Mouse (Mus musculus): ENCODE results near the gene Furin. TPM values are rescaled to one million over a fixed set of nuclear protein-coding genes. Genes with fewer than 3 reads are reported as not detected.

Gene Furin
- polyA plus RNA-seq, 1 experiment from 2014 or later: 120 TPM

DNA sequence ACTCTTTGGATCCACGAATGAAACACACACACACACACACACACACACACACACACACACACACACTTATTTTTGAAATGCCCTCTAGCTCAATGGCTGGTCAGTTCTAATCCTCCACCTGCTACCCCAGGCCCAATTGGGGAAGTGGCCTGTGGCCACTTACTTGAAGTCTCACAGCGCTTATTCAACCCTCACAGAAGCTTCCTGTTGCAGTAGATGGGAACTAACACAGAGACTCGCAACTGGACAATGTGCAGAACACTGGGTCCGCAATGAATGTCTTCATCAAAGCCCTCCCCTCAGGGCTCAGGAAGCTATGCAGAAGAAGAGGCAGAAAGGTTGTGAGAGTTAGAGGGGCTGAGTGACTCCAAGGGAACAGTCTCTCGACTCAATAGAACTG, 22.5 kb upstream of the Furin start:
- no peak for DNase-seq (ENCODE audit: low read depth, low spot score)
- TF ChIP-seq CTCF (IDR thresholded peaks at IDR 0.05): no peak
- ATAC-seq: no peak
- CTCF ChIA-PET: interaction anchor here (1.2 to 1.7 kb wide), 2 partner anchors 9 to 18 kb away, joined by 3 to 4 read pairs; no protein-coding TSS in a partner anchor
- in situ Hi-C loops (cut with MboI; ENCODE audit: low pct_unique_long_range_greater_than_20kb): no loop called here
- POLR2A ChIA-PET: interaction anchor here (0.6 kb wide), 1 partner anchor 123 kb away, joined by 3 read pairs; no protein-coding TSS in a partner anchor
- no peaks in the 10 kb centered on the region for H3K27me3 ChIP-seq

DNA sequence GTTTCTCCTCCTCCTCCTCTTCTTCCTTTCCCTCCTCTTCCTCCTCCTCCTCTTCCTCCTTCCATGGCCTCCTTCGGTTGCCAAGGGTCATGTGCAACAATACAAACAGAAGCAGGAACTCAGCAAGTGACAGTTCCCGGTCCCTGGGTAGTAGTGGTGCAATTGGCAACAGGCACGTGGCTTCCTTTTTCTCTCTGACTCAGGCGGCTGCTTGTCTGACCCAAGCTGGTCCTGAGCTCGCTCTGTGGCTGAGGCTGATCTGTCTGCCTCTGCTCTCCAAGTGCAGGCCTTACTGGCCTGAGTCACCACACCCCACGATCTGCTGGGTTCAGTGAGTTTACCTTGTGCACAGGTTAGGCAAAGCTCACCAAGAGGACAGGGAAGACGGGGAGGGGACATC, 21.1 kb upstream of the Furin start:
- DNase-seq (ENCODE audit: low read depth, low spot score) (no peak), ATAC-seq (no peak)
- ChIA-PET CTCF (interaction anchor here (1.7 kb wide), 1 partner anchor 20 kb away, joined by 4 read pairs; no protein-coding TSS in a partner anchor), POLR2A (interaction anchor here (0.9 kb wide), 1 partner anchor 9 kb away, joined by 3 read pairs; no protein-coding TSS in a partner anchor)
- no peaks in the 10 kb centered on the region for H3K27me3 ChIP-seq
- in situ Hi-C loops (cut with MboI; ENCODE audit: low pct_unique_long_range_greater_than_20kb): no loop called here
- no peak for TF ChIP-seq CTCF (IDR thresholded peaks at IDR 0.05)

DNA sequence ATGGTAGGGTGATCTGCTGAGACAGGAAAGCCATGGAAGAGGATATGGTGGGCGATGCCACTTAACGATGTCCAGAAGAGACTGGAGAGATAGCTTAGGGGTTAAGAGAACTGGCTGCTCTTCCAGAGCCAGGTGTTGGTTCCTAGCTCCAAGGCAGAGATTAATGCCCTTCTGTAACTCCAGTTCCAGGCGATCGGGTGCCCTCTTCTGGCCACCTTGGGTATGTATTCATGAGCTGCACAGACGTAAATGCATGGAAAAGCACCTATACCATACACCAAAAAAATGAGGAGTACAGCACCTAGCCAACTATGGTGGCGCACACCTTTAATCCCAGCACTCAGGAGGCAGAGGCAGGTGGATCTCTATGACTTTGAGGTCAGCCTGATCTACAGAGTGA, 19.5 kb upstream of the Furin start:
- ChIA-PET CTCF (interaction anchor here (1.1 kb wide), 1 partner anchor 21 kb away, joined by 3 read pairs; no protein-coding TSS in a partner anchor), POLR2A (no interaction called here)
- ATAC-seq (no peak), DNase-seq (ENCODE audit: low read depth, low spot score) (no peak)
- no peaks in the 10 kb centered on the region for H3K27me3 ChIP-seq
- no peak for TF ChIP-seq CTCF (IDR thresholded peaks at IDR 0.05)
- in situ Hi-C loops (cut with MboI; ENCODE audit: low pct_unique_long_range_greater_than_20kb): no loop called here

DNA sequence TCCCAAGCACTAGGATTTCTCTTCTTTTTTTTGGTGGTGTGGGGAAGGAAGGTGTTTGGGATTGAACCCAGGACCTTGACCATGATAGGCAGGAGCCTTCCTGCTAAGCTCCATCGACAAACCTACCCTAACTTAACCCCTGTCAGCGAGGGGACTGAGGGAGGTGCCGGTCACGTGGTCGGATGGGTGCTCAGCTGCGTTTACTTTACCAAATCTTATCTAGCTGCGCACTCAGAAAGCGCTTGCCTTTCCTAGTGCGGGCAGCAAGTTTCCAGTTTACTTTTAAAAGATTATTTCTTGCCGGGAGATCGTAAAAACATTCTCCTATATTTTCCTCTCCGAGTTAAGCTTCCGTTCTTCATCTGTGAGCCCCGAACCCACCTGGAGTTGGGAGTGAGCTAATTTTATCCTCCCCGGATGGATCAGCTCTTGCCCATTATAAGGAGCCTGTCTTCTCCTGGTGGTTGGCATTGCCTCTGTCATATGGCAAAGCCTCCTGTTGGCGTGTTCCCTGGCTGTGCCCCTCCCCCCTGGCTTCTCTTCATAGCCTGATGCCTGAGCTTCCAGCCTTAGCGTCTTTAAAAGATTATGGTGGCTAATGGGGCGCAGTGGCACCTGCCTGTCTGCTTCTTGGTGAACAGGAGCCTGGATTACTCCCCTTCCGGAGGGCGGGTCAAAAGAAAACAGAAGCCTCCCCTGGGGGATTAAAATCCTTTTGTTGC, 17.7 kb upstream of the Furin start:
- DNase-seq (ENCODE audit: low read depth, low spot score): no peak
- no peak for ATAC-seq
- TF ChIP-seq CTCF (IDR thresholded peaks at IDR 0.05): no peak
- in situ Hi-C loops (cut with MboI; ENCODE audit: low pct_unique_long_range_greater_than_20kb): no loop called here
- H3K27me3 ChIP-seq: no peaks in the 10 kb centered on the region
- ChIA-PET CTCF (interaction anchor here (1.0 to 1.3 kb wide), 2 partner anchors 10 to 37 kb away, joined by 3 read pairs; no protein-coding TSS in a partner anchor), POLR2A (no interaction called here)

DNA sequence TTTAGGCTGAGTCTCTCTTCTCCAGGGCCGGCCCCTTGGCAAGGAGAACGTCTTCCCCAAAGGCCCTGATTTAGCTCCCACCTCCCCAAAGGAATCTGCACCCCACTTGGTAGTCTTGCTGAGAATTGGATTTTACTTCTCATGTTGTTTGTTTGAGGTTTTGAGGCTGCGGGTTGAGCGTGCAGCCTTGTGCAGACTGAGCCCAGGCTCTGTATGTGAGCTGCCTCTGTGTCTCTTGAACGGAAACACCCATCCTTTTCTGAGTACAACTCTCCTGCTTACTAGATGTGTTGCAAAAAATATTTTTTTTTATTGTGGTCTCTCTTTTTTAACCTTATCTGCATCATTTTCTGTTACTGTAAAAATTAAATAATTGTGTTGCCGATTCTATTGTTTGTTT, 16.3 kb upstream of the Furin start:
- no peak for TF ChIP-seq CTCF (IDR thresholded peaks at IDR 0.05)
- ChIA-PET CTCF (interaction anchor here (1.5 kb wide), 1 partner anchor 9 kb away, joined by 3 read pairs; no protein-coding TSS in a partner anchor), POLR2A (no interaction called here)
- DNase-seq (ENCODE audit: low read depth, low spot score): no peak
- ATAC-seq: no peak
- in situ Hi-C loops (cut with MboI; ENCODE audit: low pct_unique_long_range_greater_than_20kb): no loop called here
- no peaks in the 10 kb centered on the region for H3K27me3 ChIP-seq

DNA sequence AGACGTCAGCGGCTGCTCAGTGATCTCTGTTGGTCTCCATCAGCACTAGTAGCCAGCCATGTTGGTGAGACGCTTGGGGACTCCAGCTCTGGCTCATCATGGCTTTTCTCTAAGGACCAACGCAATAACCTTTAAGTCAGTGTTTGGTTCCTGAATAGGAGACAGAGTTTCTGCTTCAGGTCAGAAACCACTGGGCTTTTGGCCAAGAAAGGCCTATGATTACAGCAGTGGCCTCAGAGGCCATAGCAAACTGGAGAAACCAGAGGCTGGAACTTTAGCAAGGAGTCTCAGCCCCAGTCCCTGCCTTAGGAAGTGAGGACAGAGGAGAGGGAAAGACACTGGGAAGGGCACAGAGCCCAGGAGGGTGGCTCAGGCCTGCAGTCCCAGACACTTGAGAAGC, 15.3 kb upstream of the Furin start:
- ChIA-PET CTCF (interaction anchor here (1.4 to 1.5 kb wide), 2 partner anchors 8 to 21 kb away, joined by 3 read pairs; no protein-coding TSS in a partner anchor), POLR2A (no interaction called here)
- no peaks in the 10 kb centered on the region for H3K27me3 ChIP-seq
- TF ChIP-seq CTCF (IDR thresholded peaks at IDR 0.05): no peak
- in situ Hi-C loops (cut with MboI; ENCODE audit: low pct_unique_long_range_greater_than_20kb): no loop called here
- DNase-seq (ENCODE audit: low read depth, low spot score) (no peak), ATAC-seq (no peak)

DNA sequence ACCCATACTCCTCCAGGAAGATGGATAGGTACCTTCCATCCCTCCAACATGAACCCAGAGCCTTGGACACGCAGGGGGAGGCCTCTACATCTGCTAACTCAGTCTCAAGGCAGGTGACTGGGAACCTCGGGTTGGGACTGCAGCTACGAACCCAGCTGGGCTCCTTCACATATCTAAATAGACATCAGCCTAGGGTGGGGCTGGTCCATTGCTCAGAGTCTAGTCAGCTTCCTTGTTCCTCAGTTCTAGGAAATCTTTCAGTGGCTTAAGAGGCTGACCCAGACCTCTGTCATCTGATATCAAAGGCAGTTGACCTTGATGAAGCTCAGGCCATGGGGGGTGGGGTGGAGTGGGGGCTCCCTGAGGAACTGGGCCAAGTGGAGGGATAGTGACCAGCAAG, 14.0 kb upstream of the Furin start:
- in situ Hi-C loops (cut with MboI; ENCODE audit: low pct_unique_long_range_greater_than_20kb): no loop called here
- ATAC-seq (no peak), DNase-seq (ENCODE audit: low read depth, low spot score) (no peak)
- ChIA-PET CTCF (interaction anchor here (1.5 kb wide), 1 partner anchor 8 kb away, joined by 3 read pairs; no protein-coding TSS in a partner anchor), POLR2A (no interaction called here)
- TF ChIP-seq CTCF (IDR thresholded peaks at IDR 0.05): no peak
- no peaks in the 10 kb centered on the region for H3K27me3 ChIP-seq

DNA sequence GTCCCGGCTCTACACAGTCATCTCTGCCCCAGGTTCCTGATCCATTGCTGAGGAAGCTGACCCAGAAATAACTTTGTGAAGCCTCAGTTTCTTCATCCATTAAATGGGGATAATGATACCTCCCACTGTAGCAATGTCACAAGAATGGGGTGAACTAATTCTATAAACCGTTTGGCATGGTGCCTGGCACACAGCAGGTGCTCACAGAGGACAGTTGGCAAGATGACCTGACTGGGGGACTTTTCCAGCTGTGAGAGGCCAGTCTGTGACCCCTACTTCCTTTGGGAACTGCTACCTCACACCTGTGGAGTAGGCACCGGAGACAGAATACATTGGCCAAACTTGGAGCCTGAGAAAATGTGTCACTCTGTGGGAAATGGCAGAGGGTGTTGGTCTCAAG, 12.8 kb upstream of the Furin start:
- H3K27me3 ChIP-seq: no peaks in the 10 kb centered on the region
- no peak for DNase-seq (ENCODE audit: low read depth, low spot score)
- POLR2A ChIA-PET: no interaction called here
- no peak for TF ChIP-seq CTCF (IDR thresholded peaks at IDR 0.05)
- ATAC-seq: no peak
- CTCF ChIA-PET: interaction anchor here (0.9 to 1.5 kb wide), 2 partner anchors 9 to 14 kb away, joined by 3 read pairs; no protein-coding TSS in a partner anchor
- in situ Hi-C loops (cut with MboI; ENCODE audit: low pct_unique_long_range_greater_than_20kb): no loop called here

DNA sequence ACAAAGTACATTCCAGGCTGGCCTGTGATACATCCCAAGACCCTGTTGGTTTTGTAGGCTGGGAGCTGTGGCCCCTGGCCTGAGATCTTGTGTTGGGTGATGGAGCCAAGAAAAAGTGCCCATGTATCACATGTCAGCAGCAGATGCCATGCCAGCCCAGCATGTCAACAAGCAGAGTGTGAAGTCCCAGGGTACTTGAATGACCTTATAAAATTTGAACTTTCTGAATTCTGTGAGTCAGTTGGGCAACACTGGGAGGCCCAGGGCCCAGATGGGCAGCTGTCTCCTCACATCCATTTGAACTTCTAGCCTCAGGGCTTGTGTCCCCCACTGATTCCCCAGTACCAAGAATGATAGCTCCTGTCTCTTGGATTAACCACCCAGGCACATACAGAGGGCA, 12.4 kb upstream of the Furin start:
- DNase-seq (ENCODE audit: low read depth, low spot score) (no peak), ATAC-seq (no peak)
- TF ChIP-seq CTCF (IDR thresholded peaks at IDR 0.05): no peak
- H3K27me3 ChIP-seq: no peaks in the 10 kb centered on the region
- CTCF ChIA-PET: interaction anchor here (0.9 kb wide), 1 partner anchor 14 kb away, joined by 3 read pairs; no protein-coding TSS in a partner anchor
- in situ Hi-C loops (cut with MboI; ENCODE audit: low pct_unique_long_range_greater_than_20kb): no loop called here
- POLR2A ChIA-PET: no interaction called here

DNA sequence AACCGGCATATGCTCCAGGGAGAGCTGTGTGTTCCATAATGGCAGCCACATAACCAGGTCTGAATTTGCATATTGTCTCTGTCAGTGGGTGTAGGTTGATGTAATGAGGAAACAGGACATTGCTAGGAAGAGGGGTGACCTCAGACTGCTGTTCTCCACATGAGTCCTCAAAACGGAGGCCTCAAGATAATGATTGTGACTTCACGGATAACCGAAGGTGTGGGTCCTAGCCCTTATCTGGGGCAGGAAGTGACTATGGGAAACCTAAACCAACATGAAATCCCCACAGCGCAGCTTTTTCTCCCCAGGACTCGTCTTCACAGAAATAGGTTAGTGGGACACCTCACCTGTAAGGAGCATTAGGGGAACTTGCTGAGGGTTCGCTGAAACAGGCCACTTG, 11.7 kb upstream of the Furin start:
- no peak for DNase-seq (ENCODE audit: low read depth, low spot score)
- ChIA-PET POLR2A (no interaction called here), CTCF (no interaction called here)
- no peak for ATAC-seq
- no peaks in the 10 kb centered on the region for H3K27me3 ChIP-seq
- in situ Hi-C loops (cut with MboI; ENCODE audit: low pct_unique_long_range_greater_than_20kb): no loop called here
- TF ChIP-seq CTCF (IDR thresholded peaks at IDR 0.05): no peak

DNA sequence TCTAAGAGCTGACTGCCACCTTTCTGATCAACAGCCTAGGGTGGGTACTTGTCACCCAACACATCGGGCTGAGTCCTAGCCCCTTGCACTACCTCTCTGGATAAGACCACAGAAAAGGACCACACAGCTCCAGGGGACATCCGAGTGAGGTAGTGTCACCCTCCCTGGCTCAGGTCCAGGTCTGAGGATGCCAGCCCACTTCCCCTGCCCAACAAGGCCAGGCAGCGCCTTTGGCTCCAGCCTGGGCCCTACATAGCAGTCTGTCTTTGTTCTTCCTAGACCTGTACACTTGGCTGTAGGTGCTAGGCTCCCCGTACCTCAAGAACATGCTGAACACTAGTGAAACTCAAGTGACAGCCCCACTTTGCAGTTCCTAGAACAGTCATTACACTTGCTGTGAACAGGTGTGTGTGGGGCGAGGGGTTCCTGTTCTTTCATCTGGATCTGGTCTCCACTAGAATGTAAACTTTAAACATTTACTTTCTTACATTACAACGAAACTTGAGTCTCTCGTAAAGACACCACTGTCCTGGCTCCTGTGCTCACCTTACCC, 9.1 kb upstream of the Furin start:
- in situ Hi-C loops (cut with MboI; ENCODE audit: low pct_unique_long_range_greater_than_20kb): no loop called here
- no peak for DNase-seq (ENCODE audit: low read depth, low spot score)
- H3K27me3 ChIP-seq: no peaks in the 10 kb centered on the region
- CTCF ChIA-PET: no interaction called here
- no peak for TF ChIP-seq CTCF (IDR thresholded peaks at IDR 0.05)
- POLR2A ChIA-PET: interaction anchor here (0.7 kb wide), 1 partner anchor 11 kb away, joined by 3 read pairs; no protein-coding TSS in a partner anchor
- no peak for ATAC-seq
